Mouse (Mus musculus) G1E (cell line): ENCODE results near the gene Vdr.

ENCODE experiments used
- CTCF ChIP-seq: IDR thresholded peaks from 2 replicates; pipeline ENCODE4 v1.5.1; 2012; ENCODE audit warnings: low read depth, low read length, inconsistent platforms, mixed read lengths
- GATA1 ChIP-seq: IDR thresholded peaks from 2 replicates; pipeline ENCODE4 v1.6.1; 2012; ENCODE audit warnings: borderline replicate concordance, low read length, inconsistent platforms, mixed read lengths
- TAL1 ChIP-seq: conservative IDR thresholded peaks from 2 replicates; pipeline ENCODE4 v1.6.1; 2012; ENCODE audit warnings: low read depth, low read length, inconsistent platforms, mixed read lengths

GRCm38 (mm10) chr15:97843247-97843651 lies 67.2 kb downstream of the Vdr start:
- TF ChIP-seq GATA1 (no peak), CTCF (no peak), TAL1 (no peak)
